ENCODE assay signal across 9 mouse cellular contexts in the genomic region with DNA sequence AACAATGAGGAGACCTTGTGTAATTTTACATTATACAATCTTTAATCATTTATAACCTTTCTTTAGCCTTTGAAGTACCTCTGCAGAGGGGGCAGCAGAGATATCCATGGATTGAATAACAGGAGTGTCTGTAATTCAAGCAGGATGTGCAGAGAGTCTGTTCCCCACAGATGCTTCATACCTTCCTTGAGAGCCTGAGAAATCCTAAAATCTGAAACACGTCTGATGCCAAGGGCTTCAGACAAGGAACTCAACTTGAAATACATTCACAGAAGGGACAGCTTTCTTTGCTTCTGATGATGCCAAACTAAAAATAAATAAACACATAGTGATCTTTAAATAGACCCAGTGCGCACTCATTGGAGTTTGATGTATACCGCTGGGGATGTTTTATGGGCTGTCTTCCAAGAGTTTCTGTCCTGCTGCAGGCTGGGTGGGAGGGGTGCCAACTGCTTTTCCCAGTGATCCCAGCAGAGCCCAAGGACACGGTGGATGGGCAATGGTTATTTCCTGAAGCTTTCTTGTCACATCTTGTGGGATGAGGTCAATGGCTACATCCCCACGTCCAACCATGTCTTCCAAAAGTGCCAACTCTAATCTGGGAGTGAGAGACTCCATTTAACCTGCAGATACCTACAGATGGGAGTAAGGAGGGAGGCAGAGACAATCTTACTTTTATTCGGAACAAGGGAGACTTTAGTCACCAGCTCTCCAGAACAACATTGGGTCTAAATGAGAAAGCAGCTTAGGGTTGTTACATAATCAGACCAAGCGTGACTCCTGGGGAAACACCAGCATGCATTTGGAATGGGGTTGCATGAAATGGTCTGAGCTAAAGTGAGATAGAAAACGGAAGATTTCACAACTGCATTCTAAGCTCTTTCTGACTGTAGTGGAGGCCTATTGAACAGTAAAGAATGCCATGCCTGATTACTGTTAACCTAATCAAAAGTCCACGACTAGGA.
DNase-seq lines count a peak whose midpoint lies in the region; ATAC-seq lines count a peak whose summit lies in the region.
"Had no signal": no experiment of that assay in that cellular context is flagged by ENCODE, and none has a peak within 500 bp of the region (broad histone marks: within the 10 kb centered on the region; RNA-seq: fewer than 3 reads in every experiment).

No protein-coding gene starts in this region.

- no peaks in the 10 kb centered on the region for H3K27me3 ChIP-seq in heart, embryonic 11.5 days (ENCODE audit: control insufficient read depth, insufficient read depth, low read length)
- no peaks in the 10 kb centered on the region for H3K27me3 ChIP-seq in midbrain, embryonic 14.5 days (ENCODE audit: control insufficient read depth, insufficient read depth, low read length)
- H3K27me3 ChIP-seq in midbrain, embryonic 16.5 days (ENCODE audit: control insufficient read depth, insufficient read depth, low read depth, low read length), result no peaks in the 10 kb centered on the region
- H3K27me3 ChIP-seq in heart, embryonic 13.5 days (replicated peaks), result no peaks in the 10 kb centered on the region

- no peak overlapping the region for H3K9ac ChIP-seq in heart, embryonic 11.5 days (ENCODE audit: low read depth, low read length)
- H3K9ac ChIP-seq in midbrain, embryonic 14.5 days (replicated peaks; ENCODE audit: low read length), result no peak overlapping the region
- no peak overlapping the region for H3K9ac ChIP-seq in midbrain, embryonic 16.5 days (ENCODE audit: low read depth, low read length)
- peak overlapping the region; percentile 28 for H3K9ac ChIP-seq in heart, embryonic 13.5 days

- H3K36me3 ChIP-seq in heart, embryonic 11.5 days (ENCODE audit: control insufficient read depth, insufficient read depth, low read length), result no peaks in the 10 kb centered on the region
- H3K36me3 ChIP-seq in midbrain, embryonic 14.5 days (ENCODE audit: control insufficient read depth, insufficient read depth, low read length), result no peaks in the 10 kb centered on the region
- H3K36me3 ChIP-seq in midbrain, embryonic 16.5 days (ENCODE audit: control insufficient read depth, insufficient read depth, low read length), result no peaks in the 10 kb centered on the region
- no peaks in the 10 kb centered on the region for H3K36me3 ChIP-seq in heart, embryonic 13.5 days

- no peak for ATAC-seq in heart, embryonic 11.5 days (replicated peaks; ENCODE audit: insufficient number of reproducible peaks, low FRiP score, low TSS enrichment)
- ATAC-seq in midbrain, embryonic 14.5 days (ENCODE audit: low FRiP score, low TSS enrichment), result no peak
- ATAC-seq in midbrain, embryonic 16.5 days, result no peak
- ATAC-seq in heart, embryonic 13.5 days (ENCODE audit: extremely low read depth, insufficient number of reproducible peaks, low FRiP score, low TSS enrichment), result 0 out of 2 replicates have a peak, but pooled peaks have one; percentile 38

- no peak overlapping the region for H3K4me3 ChIP-seq in heart, embryonic 11.5 days (ENCODE audit: low read depth, low read length)
- no peak overlapping the region for H3K4me3 ChIP-seq in midbrain, embryonic 14.5 days (replicated peaks; ENCODE audit: low read depth, low read length)
- no peak overlapping the region for H3K4me3 ChIP-seq in midbrain, embryonic 16.5 days (ENCODE audit: low read depth, low read length)
- 0 out of 2 replicates have a peak overlapping the region, but pooled peaks have one; percentile 3 for H3K4me3 ChIP-seq in heart, embryonic 13.5 days

- 70% methylated on average over 9 of the region's 9 CpGs for WGBS in heart, embryonic 11.5 days (ENCODE audit: insufficient replicate concordance)
- 78% methylated on average over 9 of the region's 9 CpGs for WGBS in midbrain, embryonic 14.5 days
- 70% methylated on average over 9 of the region's 9 CpGs for WGBS in midbrain, embryonic 16.5 days
- WGBS in heart, embryonic 13.5 days, result 52% methylated on average over 9 of the region's 9 CpGs

- H3K4me2 ChIP-seq in heart, embryonic 11.5 days, result no peak overlapping the region
- H3K4me2 ChIP-seq in midbrain, embryonic 14.5 days (ENCODE audit: low read length), result no peak overlapping the region
- H3K4me2 ChIP-seq in midbrain, embryonic 16.5 days (ENCODE audit: low read length), result no peak overlapping the region
- peak overlapping the region; percentile 53 for H3K4me2 ChIP-seq in heart, embryonic 13.5 days
- H3K4me2 ChIP-seq: liver, embryonic 11.5 days had no signal

- no peaks in the 10 kb centered on the region; the same call in 1 of the 2 replicates for H3K9me3 ChIP-seq in heart, embryonic 11.5 days (replicated peaks; ENCODE audit: control insufficient read depth, low read length)
- H3K9me3 ChIP-seq in midbrain, embryonic 14.5 days (ENCODE audit: control insufficient read depth, low read length), result no peaks in the 10 kb centered on the region
- no peaks in the 10 kb centered on the region for H3K9me3 ChIP-seq in midbrain, embryonic 16.5 days (replicated peaks; ENCODE audit: control insufficient read depth, low read length, poor library complexity, severe bottlenecking)
- no peaks in the 10 kb centered on the region for H3K9me3 ChIP-seq in heart, embryonic 13.5 days

- peak; percentile 92 for DNase-seq in heart, adult 11 months
- no peak for DNase-seq in midbrain, embryonic 14.5 days
- DNase-seq in right cerebral cortex, postnatal 4 days, result peak; percentile 5
- no peak for DNase-seq in layer of hippocampus, adult 18-20 months (ENCODE audit: low spot score in 2 of 2)
- DNase-seq: thymus, postnatal 4 days had no signal

- no peak overlapping the region for H3K27ac ChIP-seq in heart, embryonic 11.5 days (ENCODE audit: low read depth, low read length)
- H3K27ac ChIP-seq in midbrain, embryonic 14.5 days (replicated peaks; ENCODE audit: low read depth, low read length), result peak overlapping the region; percentile 49; the same call in 1 of the 2 replicates
- no peak overlapping the region for H3K27ac ChIP-seq in midbrain, embryonic 16.5 days (ENCODE audit: low read length)
- peak overlapping the region; percentile 63 for H3K27ac ChIP-seq in heart, embryonic 13.5 days (replicated peaks)

- H3K4me1 ChIP-seq in heart, embryonic 11.5 days (ENCODE audit: control insufficient read depth, insufficient read depth, low read length), result no peaks in the 10 kb centered on the region; the same call in 1 of the 2 replicates
- 0 out of 2 replicates have a peak, but pooled peaks cover 8% of the 10 kb centered on the region for H3K4me1 ChIP-seq in midbrain, embryonic 14.5 days (ENCODE audit: control insufficient read depth, insufficient read depth, low read length)
- H3K4me1 ChIP-seq in midbrain, embryonic 16.5 days (ENCODE audit: control insufficient read depth, insufficient read depth, low read length), result peaks cover 10% of the 10 kb centered on the region; the same call in 1 of the 2 replicates
- H3K4me1 ChIP-seq in heart, embryonic 13.5 days, result peaks cover 27% of the 10 kb centered on the region

Comparison
In these comparisons a context has a peak if more than half of its experiments do, and no peak if none do; other contexts are left out.
1. H3K27ac ChIP-seq: peak in midbrain, embryonic 14.5 days (single experiment) and heart, embryonic 13.5 days (single experiment); none in heart, embryonic 11.5 days (single experiment) and midbrain, embryonic 16.5 days (single experiment).
2. DNase-seq: peak in heart, adult 11 months (single experiment) and right cerebral cortex, postnatal 4 days (single experiment); none in midbrain, embryonic 14.5 days (single experiment) and layer of hippocampus, adult 18-20 months (0 of 2).